Mouse (Mus musculus): ENCODE measurements around the gene Dmwd. TPM values are rescaled to one million over a fixed set of nuclear protein-coding genes. Genes with fewer than 3 reads are reported as not detected.
A peak's percentile ranks its signal among the peaks of the same experiment; 100 is the strongest.

The Dmwd gene
- polyA plus RNA-seq, 1 experiment from 2014 or later: 7.4 TPM

GRCm38 (mm10) chr7:19097863-19098262 is 21.8 kb downstream of the Dmwd start:
- peaks cover 91% of the 10 kb centered on the region for H3K27me3 ChIP-seq (replicated peaks)
- no peak overlapping the region for H3K4me2 ChIP-seq
- ATAC-seq: no peak
- H3K36me3 ChIP-seq: no peaks in the 10 kb centered on the region
- H3K4me3 ChIP-seq: no peak overlapping the region
- no peak overlapping the region for H3K27ac ChIP-seq
- H3K9me3 ChIP-seq (replicated peaks): no peaks in the 10 kb centered on the region
- H3K9ac ChIP-seq: no peak overlapping the region
- H3K4me1 ChIP-seq: peaks cover 48% of the 10 kb centered on the region

GRCm38 (mm10) chr7:19098811-19099210 is 22.8 kb downstream of the Dmwd start:
- H3K9me3 ChIP-seq (replicated peaks): no peaks in the 10 kb centered on the region
- ATAC-seq: no peak
- no peak overlapping the region for H3K4me2 ChIP-seq
- no peak overlapping the region for H3K4me3 ChIP-seq
- H3K4me1 ChIP-seq: peaks cover 38% of the 10 kb centered on the region
- H3K9ac ChIP-seq: no peak overlapping the region
- H3K27me3 ChIP-seq (replicated peaks): peaks cover 88% of the 10 kb centered on the region
- H3K36me3 ChIP-seq: no peaks in the 10 kb centered on the region
- no peak overlapping the region for H3K27ac ChIP-seq
- 63% methylated on average over 7 of the region's 7 CpGs for WGBS (ENCODE audit: insufficient replicate concordance)

GRCm38 (mm10) chr7:19100290-19100689 is 24.3 kb downstream of the Dmwd start:
- WGBS (ENCODE audit: insufficient replicate concordance): 56% methylated on average over 1 of the region's 1 CpGs
- Histone ChIP-seq H3K4me1 (peaks cover 23% of the 10 kb centered on the region), H3K27me3 (replicated peaks) (peaks cover 81% of the 10 kb centered on the region), H3K4me2 (no peak overlapping the region), H3K36me3 (no peaks in the 10 kb centered on the region), H3K27ac (no peak overlapping the region), H3K9ac (no peak overlapping the region), H3K4me3 (no peak overlapping the region), H3K9me3 (replicated peaks) (no peaks in the 10 kb centered on the region)
- ATAC-seq: no peak

- Histone ChIP-seq H3K9me3 (replicated peaks) (no peaks in the 10 kb centered on the region), H3K4me1 (no peaks in the 10 kb centered on the region), H3K27ac (no peak overlapping the region), H3K4me2 (no peak overlapping the region), H3K27me3 (replicated peaks) (peaks cover 58% of the 10 kb centered on the region), H3K36me3 (no peaks in the 10 kb centered on the region), H3K9ac (no peak overlapping the region), H3K4me3 (no peak overlapping the region)
- ATAC-seq: no peak
Observed at GRCm38 (mm10) chr7:19103741-19104140, 27.7 kb downstream of the Dmwd start.

- no peak overlapping the region for H3K9ac ChIP-seq
- H3K27ac ChIP-seq: no peak overlapping the region
- no peak overlapping the region for H3K4me3 ChIP-seq
- peaks cover 54% of the 10 kb centered on the region for H3K27me3 ChIP-seq (replicated peaks)
- no peak overlapping the region for H3K4me2 ChIP-seq
- 51% methylated on average over 2 of the region's 2 CpGs for WGBS (ENCODE audit: insufficient replicate concordance)
- H3K9me3 ChIP-seq (replicated peaks): no peaks in the 10 kb centered on the region
- no peaks in the 10 kb centered on the region for H3K4me1 ChIP-seq
- H3K36me3 ChIP-seq: no peaks in the 10 kb centered on the region
- ATAC-seq: no peak
Observed at GRCm38 (mm10) chr7:19104486-19104885, 28.5 kb downstream of the Dmwd start.

GRCm38 (mm10) chr7:19107436-19107835 is 31.4 kb downstream of the Dmwd start:
- Histone ChIP-seq H3K9me3 (replicated peaks) (no peaks in the 10 kb centered on the region), H3K4me2 (no peak overlapping the region), H3K4me3 (no peak overlapping the region), H3K9ac (no peak overlapping the region), H3K27ac (no peak overlapping the region), H3K36me3 (no peaks in the 10 kb centered on the region), H3K4me1 (no peaks in the 10 kb centered on the region), H3K27me3 (replicated peaks) (peaks cover 45% of the 10 kb centered on the region)
- no peak for ATAC-seq
- 28% methylated on average over 3 of the region's 3 CpGs for WGBS (ENCODE audit: insufficient replicate concordance)

GRCm38 (mm10) chr7:19109565-19109964 is 33.5 kb downstream of the Dmwd start:
- Histone ChIP-seq H3K27me3 (replicated peaks) (peaks cover 37% of the 10 kb centered on the region), H3K36me3 (no peaks in the 10 kb centered on the region), H3K9me3 (replicated peaks) (no peaks in the 10 kb centered on the region), H3K4me1 (no peaks in the 10 kb centered on the region), H3K4me2 (no peak overlapping the region), H3K4me3 (no peak overlapping the region), H3K27ac (no peak overlapping the region), H3K9ac (no peak overlapping the region)
- ATAC-seq: no peak
- 66% methylated on average over 1 of the region's 1 CpGs for WGBS (ENCODE audit: insufficient replicate concordance)

GRCm38 (mm10) chr7:19118028-19118771 is 42.2 kb downstream of the Dmwd start, which contains the start of gene Gm4969:
Gene Gm4969 (minus strand): TSS chr7:19118368.
- no peaks in the 10 kb centered on the region for H3K36me3 ChIP-seq
- H3K4me1 ChIP-seq: peaks cover 29% of the 10 kb centered on the region
- H3K27ac ChIP-seq: no peak within 1 kb of the TSS
- H3K27me3 ChIP-seq (replicated peaks): peaks cover 16% of the 10 kb centered on the region
- H3K4me2 ChIP-seq: peak within 1 kb of the TSS; percentile 95
- 0 out of 2 replicates have a peak within 1 kb of the TSS, but pooled peaks have one; percentile 8 for H3K4me3 ChIP-seq
- no peak within 1 kb of the TSS for H3K9ac ChIP-seq
- WGBS (ENCODE audit: insufficient replicate concordance): 21% methylated on average over 64 of the region's 64 CpGs
- H3K9me3 ChIP-seq (replicated peaks): peaks cover 8% of the 10 kb centered on the region
- ATAC-seq: no peak

GRCm38 (mm10) chr7:19119083-19119482 is 43.1 kb downstream of the Dmwd start:
- Histone ChIP-seq H3K4me1 (peaks cover 29% of the 10 kb centered on the region), H3K9ac (no peak overlapping the region), H3K27me3 (replicated peaks) (peaks cover 15% of the 10 kb centered on the region), H3K9me3 (replicated peaks) (peaks cover 8% of the 10 kb centered on the region), H3K4me2 (peak overlapping the region; percentile 95), H3K4me3 (no peak overlapping the region), H3K36me3 (no peaks in the 10 kb centered on the region), H3K27ac (no peak overlapping the region)
- ATAC-seq: peak; percentile 4; the same call in 1 of the 2 replicates
- 88% methylated on average over 8 of the region's 8 CpGs for WGBS (ENCODE audit: insufficient replicate concordance)

GRCm38 (mm10) chr7:19119631-19120429 is 43.8 kb downstream of the Dmwd start, which contains the start of gene Fbxo46:
Gene Fbxo46 (plus strand): TSS chr7:19119859.
- Histone ChIP-seq H3K27ac (peak within 1 kb of the TSS; percentile 70), H3K27me3 (replicated peaks) (peaks cover 15% of the 10 kb centered on the region), H3K4me2 (peak within 1 kb of the TSS; percentile 95), H3K9me3 (replicated peaks) (peaks cover 8% of the 10 kb centered on the region), H3K36me3 (no peaks in the 10 kb centered on the region), H3K4me1 (peaks cover 29% of the 10 kb centered on the region), H3K9ac (peak within 1 kb of the TSS; percentile 90), H3K4me3 (peak within 1 kb of the TSS; percentile 88)
- ATAC-seq: peak; percentile 94
- 1% methylated on average over 34 of the region's 34 CpGs for WGBS (ENCODE audit: insufficient replicate concordance)

- Histone ChIP-seq H3K4me2 (0 out of 2 replicates have a peak overlapping the region, but pooled peaks have one; percentile 95), H3K4me3 (no peak overlapping the region), H3K27me3 (replicated peaks) (peaks cover 15% of the 10 kb centered on the region), H3K36me3 (peaks cover 6% of the 10 kb centered on the region; the same call in 1 of the 2 replicates), H3K9me3 (replicated peaks) (peaks cover 8% of the 10 kb centered on the region), H3K4me1 (peaks cover 29% of the 10 kb centered on the region), H3K27ac (no peak overlapping the region), H3K9ac (no peak overlapping the region)
- 76% methylated on average over 4 of the region's 4 CpGs for WGBS (ENCODE audit: insufficient replicate concordance)
- ATAC-seq: no peak
Observed at GRCm38 (mm10) chr7:19121686-19122085, 45.7 kb downstream of the Dmwd start.

GRCm38 (mm10) chr7:19124713-19125112 is 48.7 kb downstream of the Dmwd start:
- Histone ChIP-seq H3K9me3 (replicated peaks) (no peaks in the 10 kb centered on the region), H3K4me1 (peaks cover 20% of the 10 kb centered on the region), H3K4me3 (no peak overlapping the region), H3K27ac (no peak overlapping the region), H3K36me3 (peaks cover 26% of the 10 kb centered on the region), H3K27me3 (replicated peaks) (no peaks in the 10 kb centered on the region), H3K4me2 (no peak overlapping the region), H3K9ac (no peak overlapping the region)
- WGBS (ENCODE audit: insufficient replicate concordance): 80% methylated on average over 6 of the region's 6 CpGs
- no peak for ATAC-seq
